Mouse (Mus musculus) bone marrow, adult 2 months (tissue): Measurements from ENCODE around the gene Ttc9c.

ENCODE experiments used
- CTCF ChIP-seq: fragments of 200-500 bp; IDR thresholded peaks from 2 replicates; pipeline ENCODE4 v1.5.1; 2011; ENCODE audit warnings: low read length, control low read depth; ENCODE audit not compliant: control insufficient read depth, insufficient read depth
- POLR2A ChIP-seq: fragments of 200-500 bp; IDR thresholded peaks from 2 replicates; pipeline ENCODE4 v1.6.1; 2011; ENCODE audit warnings: low read depth, mild to moderate bottlenecking, control low read depth, low read length, borderline replicate concordance; ENCODE audit not compliant: control insufficient read depth

- TF ChIP-seq POLR2A (peak; percentile 93), CTCF (peak; percentile 11; the same call in 1 of the 2 replicates)
Measured at GRCm38 (mm10) chr19:8770567-8771270, 48.4 kb downstream of the Ttc9c start, which contains the start of gene Tmem223.
